Mouse (Mus musculus) neural tube, embryonic 13.5 days (tissue): Measurements from ENCODE around the gene Nuak1. TPM values are rescaled to one million over a fixed set of nuclear protein-coding genes. Genes with fewer than 3 reads are reported as not detected.
"Not testable (repeated sequence)": the region's sequence is repeated elsewhere in the genome, so short reads cannot be mapped to it uniquely, and the experiment has no call there.

Experiments
- ATAC-seq: fragments of 200-750 bp; cut with Nextera tagmentation; 2 replicates; pipeline ENCODE4 v1.8.0; 2017; ENCODE audit warnings: low read depth, mild to moderate bottlenecking, moderate TSS enrichment, moderate library complexity
- H3K27ac ChIP-seq: fragments of 300-500 bp; sonication (generic); replicated peaks from 2 replicates; pipeline ENCODE4 v1.5.1; 2015; ENCODE audit warnings: moderate library complexity, mild to moderate bottlenecking, inconsistent platforms
- H3K27me3 ChIP-seq: fragments of 300-500 bp; sonication (generic); 2 replicates; pipeline ENCODE4 v1.6.1; 2015; ENCODE audit warnings: mild to moderate bottlenecking, inconsistent platforms
- H3K36me3 ChIP-seq: fragments of 300-500 bp; sonication (generic); 2 replicates; pipeline ENCODE4 v1.6.1; 2015; ENCODE audit warnings: mild to moderate bottlenecking, inconsistent platforms
- H3K4me1 ChIP-seq: fragments of 300-500 bp; sonication (generic); replicated peaks from 2 replicates; pipeline ENCODE4 v1.6.1; 2015; ENCODE audit warnings: inconsistent platforms
- H3K4me2 ChIP-seq: fragments of 300-500 bp; sonication (generic); 2 replicates; pipeline ENCODE4 v1.6.1; 2015; ENCODE audit warnings: inconsistent platforms, mild to moderate bottlenecking, moderate library complexity
- H3K4me3 ChIP-seq: fragments of 300-500 bp; sonication (generic); 2 replicates; pipeline ENCODE4 v1.5.1; 2015; ENCODE audit warnings: mild to moderate bottlenecking, inconsistent platforms
- H3K9ac ChIP-seq: fragments of 300-500 bp; sonication (generic); 2 replicates; pipeline ENCODE4 v1.6.1; 2015; ENCODE audit warnings: moderate library complexity, mild to moderate bottlenecking, inconsistent platforms
- H3K9me3 ChIP-seq: fragments of 300-500 bp; sonication (generic); 2 replicates; pipeline ENCODE4 v1.6.1; 2016; ENCODE audit warnings: inconsistent platforms
- whole genome bisulfite sequencing: fragments of 180-500 bp; shearing (Covaris S2); methylation state at CpG from one replicate; pipeline ENCODE4 v1.1.7; 2015; 5-methylcytosine and 5-hydroxymethylcytosine counted together
- polyA plus RNA-seq: library from polyadenylated mRNA; unstranded; fragments of >200 nt; fragmentation: Nextera tagmentation; extraction: Ambion mirVana; gene quantifications from 2 replicates; pipeline ENCODE4 v1.2.1, GENCODE M21; 2015

The Nuak1 gene
- 5.4 and 5.7 TPM in 2 replicates for polyA plus RNA-seq

DNA sequence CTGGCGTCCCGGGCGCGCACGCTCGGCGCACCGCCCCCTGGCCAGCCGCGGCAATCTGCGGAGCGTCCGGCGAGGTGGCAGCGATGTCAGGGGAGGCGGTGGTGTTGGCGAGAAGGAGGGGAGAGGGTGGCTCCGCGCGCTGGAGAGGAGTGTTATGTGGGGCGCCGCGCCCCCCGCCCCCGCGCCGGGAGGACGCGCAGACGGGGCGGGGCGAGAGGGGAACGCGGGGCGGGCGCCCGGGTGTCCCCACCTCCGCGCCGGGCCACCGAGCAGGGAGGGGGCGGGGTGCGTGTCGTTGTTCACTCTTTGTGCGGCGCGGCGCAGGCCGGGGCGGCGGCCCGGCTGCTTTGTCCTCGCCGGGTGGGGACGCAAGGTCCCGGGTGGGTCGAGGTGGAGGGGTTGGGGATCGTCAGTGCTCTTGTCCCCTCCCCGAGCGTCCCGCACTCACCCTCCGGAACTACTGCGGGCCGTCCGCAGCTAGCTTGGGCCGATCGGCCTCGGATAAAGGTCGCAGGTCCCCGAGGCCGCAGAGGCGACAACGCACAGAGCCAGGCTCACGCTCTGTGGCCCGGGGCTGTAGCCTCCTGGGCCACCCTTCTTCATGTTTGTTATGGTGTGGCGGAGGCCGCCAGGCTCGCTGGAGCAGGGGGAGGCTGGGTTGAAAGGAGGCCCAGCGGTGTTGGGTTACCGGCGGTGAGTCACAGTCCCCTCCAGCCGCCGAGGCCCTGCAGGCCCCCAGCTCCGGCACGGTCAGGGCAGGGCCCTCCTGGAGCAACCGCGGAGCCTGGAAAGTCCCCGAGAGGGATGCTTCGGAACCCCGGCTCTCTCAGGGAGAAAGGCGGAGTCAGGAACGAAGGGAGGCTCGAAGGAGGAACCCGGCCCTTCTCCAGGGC is at the start of gene Nuak1:
Gene Nuak1, minus strand, starts transcription at position 57 of the 893 bp plus-strand sequence.
- H3K4me2 ChIP-seq = peak within 1 kb of the TSS; percentile 97
- peak within 1 kb of the TSS; percentile 100 for H3K9ac ChIP-seq
- no peaks in the 10 kb centered on the region for H3K36me3 ChIP-seq
- peak within 1 kb of the TSS; percentile 99 for H3K27ac ChIP-seq
- peak within 1 kb of the TSS; percentile 91 for H3K4me3 ChIP-seq
- WGBS = under 1% methylated on average over 68 of the region's 94 CpGs
- no peaks in the 10 kb centered on the region for H3K9me3 ChIP-seq
- H3K27me3 ChIP-seq = no peaks in the 10 kb centered on the region
- ATAC-seq = peak; percentile 89
- peaks cover 64% of the 10 kb centered on the region for H3K4me1 ChIP-seq

DNA sequence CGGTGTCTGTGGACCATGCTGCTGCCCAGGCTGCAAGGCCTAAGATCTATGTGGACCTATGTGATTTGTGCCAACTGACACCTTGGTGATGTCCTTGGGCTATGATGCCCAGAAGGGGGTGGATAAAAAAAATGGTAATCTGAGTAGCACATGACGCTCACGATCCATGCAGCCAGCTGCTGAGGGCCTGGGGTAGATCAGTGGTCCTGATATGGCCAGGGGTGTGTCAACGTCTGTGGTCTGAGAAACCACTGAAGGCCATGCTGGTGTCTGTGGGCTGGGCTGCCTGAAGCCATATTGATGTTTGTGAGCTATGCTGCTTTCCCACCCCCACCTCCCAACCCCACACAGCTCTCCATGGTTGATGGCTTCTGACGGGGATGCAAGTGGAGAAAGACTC is 49.7 kb upstream of the Nuak1 start:
- 91% methylated on average over 5 of the region's 5 CpGs for WGBS
- H3K27me3 ChIP-seq = no peaks in the 10 kb centered on the region
- ATAC-seq = no peak

DNA sequence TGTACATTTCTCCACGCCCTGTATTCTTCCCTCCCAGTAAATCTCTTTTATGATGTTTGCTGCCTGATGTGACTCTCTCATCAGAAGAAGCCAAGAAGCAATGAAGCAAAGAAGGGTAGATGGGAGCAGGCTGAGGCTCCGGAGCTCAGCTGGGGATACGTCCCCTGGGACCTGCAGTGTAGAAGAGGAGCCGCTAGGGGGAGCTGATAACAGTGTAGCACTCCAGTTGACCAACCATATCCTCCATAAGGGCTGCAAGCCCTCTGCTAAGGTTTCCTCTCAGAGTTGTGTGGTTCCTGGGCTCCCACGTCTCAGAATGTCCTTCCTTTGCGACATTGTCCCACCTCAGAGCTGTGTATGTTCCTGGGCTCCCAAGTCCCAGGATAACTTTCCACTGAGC is 47.9 kb upstream of the Nuak1 start:
- no peak for ATAC-seq
- Histone ChIP-seq H3K9ac (no peak overlapping the region), H3K36me3 (no peaks in the 10 kb centered on the region), H3K9me3 (no peaks in the 10 kb centered on the region), H3K4me3 (no peak overlapping the region), H3K4me1 (no peaks in the 10 kb centered on the region), H3K4me2 (no peak overlapping the region), H3K27ac (no peak overlapping the region), H3K27me3 (no peaks in the 10 kb centered on the region)
- WGBS = 42% methylated on average over 6 of the region's 6 CpGs

More for the DNA sequence above, 49.7 kb upstream of the Nuak1 start:
- Histone ChIP-seq H3K9ac (no peak overlapping the region), H3K27ac (no peak overlapping the region), H3K4me2 (no peak overlapping the region), H3K36me3 (no peaks in the 10 kb centered on the region), H3K4me3 (no peak overlapping the region), H3K4me1 (no peaks in the 10 kb centered on the region), H3K9me3 (no peaks in the 10 kb centered on the region)

DNA sequence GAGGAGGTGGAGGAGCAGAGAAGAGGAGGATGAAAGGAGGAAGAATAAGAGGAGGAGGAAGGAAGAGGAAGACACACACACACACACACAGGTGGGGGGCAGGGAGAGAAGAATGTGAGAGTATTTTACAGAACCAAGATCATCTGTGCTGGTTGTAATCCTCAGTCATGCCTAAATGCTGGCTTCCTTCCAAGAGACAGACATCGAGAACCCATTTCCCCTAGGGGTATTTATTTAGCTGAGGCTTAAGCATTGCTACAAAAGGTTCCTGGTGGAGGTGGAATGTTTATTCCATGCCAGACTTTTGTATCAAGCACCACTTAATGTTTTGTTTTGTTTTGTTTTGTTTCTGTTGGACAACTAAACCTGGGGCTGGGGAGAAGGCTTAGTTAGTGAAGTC is 44.3 kb upstream of the Nuak1 start:
- H3K27me3 ChIP-seq = no peaks in the 10 kb centered on the region
- H3K9me3 ChIP-seq = no peaks in the 10 kb centered on the region
- H3K36me3 ChIP-seq = no peaks in the 10 kb centered on the region
- WGBS = 50% methylated on average over 1 of the region's 1 CpGs
- H3K4me3 ChIP-seq = no peak overlapping the region
- no peak overlapping the region for H3K27ac ChIP-seq
- H3K4me1 ChIP-seq = peaks cover 15% of the 10 kb centered on the region
- no peak for ATAC-seq
- no peak overlapping the region for H3K9ac ChIP-seq
- no peak overlapping the region for H3K4me2 ChIP-seq

DNA sequence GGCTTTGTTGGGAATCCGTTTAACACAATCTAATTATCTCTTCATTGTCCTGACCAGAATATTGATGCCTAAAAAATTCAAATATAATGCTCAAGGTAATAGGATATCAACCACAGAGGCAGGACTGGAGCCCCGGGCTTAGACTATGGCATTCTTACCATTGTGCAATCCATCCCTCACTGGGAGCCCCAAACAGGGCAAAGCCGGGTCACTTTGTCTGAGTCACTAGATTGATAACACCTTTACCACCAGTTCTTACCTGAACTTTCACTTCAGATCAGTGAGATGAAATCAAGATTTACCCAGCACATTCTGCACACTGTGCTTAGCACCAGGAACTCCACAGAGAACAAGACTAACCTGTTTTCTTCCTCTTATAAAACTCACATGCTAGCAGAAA is 43.2 kb upstream of the Nuak1 start:
- Histone ChIP-seq H3K4me2 (no peak overlapping the region), H3K27ac (no peak overlapping the region), H3K36me3 (no peaks in the 10 kb centered on the region), H3K9ac (no peak overlapping the region), H3K9me3 (no peaks in the 10 kb centered on the region), H3K27me3 (no peaks in the 10 kb centered on the region), H3K4me3 (no peak overlapping the region), H3K4me1 (peaks cover 15% of the 10 kb centered on the region)
- ATAC-seq = no peak
- 86% methylated on average over 3 of the region's 3 CpGs for WGBS

DNA sequence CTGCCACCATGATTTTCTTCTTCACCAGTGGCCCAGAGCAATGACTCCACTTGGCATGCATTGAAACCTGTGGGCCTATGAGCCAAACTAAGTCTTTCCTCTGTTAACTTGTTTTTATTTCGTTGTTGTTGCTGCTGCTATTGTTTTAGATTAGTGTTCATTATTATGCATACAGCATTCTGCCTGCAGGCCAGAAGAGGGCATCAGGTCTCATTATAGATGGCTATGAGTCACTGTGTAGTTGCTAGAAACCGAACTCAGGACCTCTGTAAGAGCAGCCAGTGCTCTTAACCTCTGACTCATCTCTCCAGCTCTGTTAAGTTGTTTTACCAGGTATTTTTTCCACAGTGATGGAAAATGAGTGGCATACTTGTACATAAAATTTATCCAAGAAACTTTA is 42.7 kb upstream of the Nuak1 start:
- WGBS = 84% methylated on average over 2 of the region's 2 CpGs
- no peak for ATAC-seq

DNA sequence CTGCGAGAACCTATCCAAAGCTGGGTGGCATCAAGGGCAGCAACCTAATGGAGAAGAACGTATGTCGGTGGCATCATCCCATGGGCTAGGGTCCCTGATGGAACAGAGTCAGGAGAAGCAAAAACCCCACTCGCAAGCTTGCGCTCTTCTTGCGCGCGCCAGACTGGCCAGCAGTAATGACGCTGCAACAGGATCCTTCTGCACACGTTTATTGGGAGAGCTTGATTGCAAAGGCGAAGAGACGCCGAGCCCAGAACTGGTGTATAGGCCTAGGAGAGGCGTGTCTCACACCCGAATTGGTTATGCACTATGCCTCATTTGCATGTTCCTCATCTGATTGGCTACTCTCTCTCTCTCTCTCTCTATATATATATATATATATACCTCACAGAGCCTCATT is 42.0 kb upstream of the Nuak1 start:
- not testable (repeated sequence) for H3K36me3 ChIP-seq, H3K27me3 ChIP-seq, H3K4me2 ChIP-seq, H3K4me3 ChIP-seq, H3K9ac ChIP-seq, H3K9me3 ChIP-seq, H3K27ac ChIP-seq, ATAC-seq
- H3K4me1 ChIP-seq = peaks cover 26% of the 10 kb centered on the region
- WGBS = 89% methylated on average over 15 of the region's 15 CpGs

More for the DNA sequence above, 42.7 kb upstream of the Nuak1 start:
- Histone ChIP-seq H3K4me3 (no peak overlapping the region), H3K4me1 (peaks cover 19% of the 10 kb centered on the region), H3K27ac (no peak overlapping the region), H3K36me3 (no peaks in the 10 kb centered on the region), H3K27me3 (no peaks in the 10 kb centered on the region), H3K9ac (no peak overlapping the region), H3K4me2 (no peak overlapping the region), H3K9me3 (no peaks in the 10 kb centered on the region)

DNA sequence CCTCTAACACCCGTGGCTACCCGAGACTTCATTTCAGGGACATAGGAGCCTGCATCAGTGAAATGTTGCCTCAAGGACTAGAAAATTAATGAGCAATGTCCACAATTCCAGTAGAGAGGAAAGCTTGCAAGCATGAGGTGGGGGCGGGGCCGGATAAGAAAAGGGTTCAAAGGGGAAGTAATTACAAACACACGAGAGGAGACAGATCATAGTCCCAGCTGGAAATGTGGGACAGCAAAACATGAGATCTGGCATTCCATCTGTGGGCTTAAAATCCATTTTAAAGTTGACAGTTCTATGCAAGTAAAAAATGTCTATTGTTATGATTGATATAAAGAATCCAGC is 40.9 kb upstream of the Nuak1 start:
- Histone ChIP-seq H3K27ac (peak overlapping the region; percentile 18; the same call in 1 of the 2 replicates), H3K36me3 (no peaks in the 10 kb centered on the region), H3K9me3 (no peaks in the 10 kb centered on the region), H3K27me3 (no peaks in the 10 kb centered on the region), H3K9ac (no peak overlapping the region), H3K4me1 (peaks cover 29% of the 10 kb centered on the region), H3K4me3 (no peak overlapping the region), H3K4me2 (no peak overlapping the region)
- ATAC-seq = no peak
- WGBS = 54% methylated on average over 5 of the region's 5 CpGs

DNA sequence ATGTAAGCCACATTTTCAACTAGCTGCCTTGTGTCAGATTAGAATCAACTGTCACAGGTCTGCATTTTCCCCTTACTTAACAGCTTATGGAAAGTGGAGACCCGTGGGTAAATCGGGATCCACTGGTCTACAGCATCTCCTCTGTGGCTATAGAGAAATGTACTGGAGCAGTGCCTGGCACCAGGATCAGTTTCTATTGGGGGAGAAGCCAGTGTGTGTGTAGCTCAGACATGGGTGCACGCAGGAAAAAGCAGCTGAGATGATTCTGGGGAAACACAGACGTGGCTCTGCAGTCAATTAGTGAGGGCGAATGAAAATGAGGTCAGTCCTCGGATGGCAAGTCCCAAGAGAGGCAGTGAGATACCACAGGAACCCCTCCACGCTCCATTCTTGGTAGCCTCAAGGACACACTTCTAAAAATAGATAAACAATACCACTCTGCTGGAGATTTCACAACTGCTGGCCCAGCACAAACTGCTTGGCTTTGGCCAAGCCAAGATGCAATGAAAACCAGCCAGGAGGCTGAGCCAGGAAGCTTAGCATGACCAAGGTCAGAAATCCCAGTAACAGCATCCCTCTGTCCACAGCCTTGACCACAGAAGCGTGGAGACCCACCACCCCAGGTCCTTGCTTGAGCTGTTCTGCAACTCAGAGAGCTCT is 40.4 kb upstream of the Nuak1 start:
- no peak overlapping the region for H3K4me2 ChIP-seq
- H3K4me1 ChIP-seq = peaks cover 29% of the 10 kb centered on the region
- ATAC-seq = no peak
- no peak overlapping the region for H3K4me3 ChIP-seq
- H3K27ac ChIP-seq = peak overlapping the region; percentile 18; the same call in 1 of the 2 replicates
- H3K9ac ChIP-seq = no peak overlapping the region
- H3K27me3 ChIP-seq = no peaks in the 10 kb centered on the region
- WGBS = 61% methylated on average over 8 of the region's 8 CpGs
- no peaks in the 10 kb centered on the region for H3K9me3 ChIP-seq
- H3K36me3 ChIP-seq = no peaks in the 10 kb centered on the region

DNA sequence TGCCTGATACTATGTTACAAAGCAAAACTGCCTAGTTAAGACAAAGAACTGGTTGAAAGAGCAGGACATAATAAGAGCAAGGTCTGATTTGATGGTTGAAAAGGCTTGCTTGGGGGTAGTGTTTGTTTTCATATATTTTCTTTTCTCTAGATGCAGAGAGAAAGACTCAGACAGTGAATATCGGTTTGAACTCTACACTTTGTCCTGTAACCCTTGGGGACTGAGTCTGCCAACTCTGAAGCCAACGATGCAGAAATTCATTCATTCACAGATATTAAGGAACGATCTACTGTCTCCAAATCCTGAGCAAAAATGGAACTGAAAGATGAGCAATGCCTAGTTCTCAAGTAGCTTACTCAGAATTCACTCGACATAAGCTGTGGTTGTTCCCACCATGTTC is 39.7 kb upstream of the Nuak1 start:
- H3K4me1 ChIP-seq = peaks cover 29% of the 10 kb centered on the region
- H3K4me3 ChIP-seq = no peak overlapping the region

DNA sequence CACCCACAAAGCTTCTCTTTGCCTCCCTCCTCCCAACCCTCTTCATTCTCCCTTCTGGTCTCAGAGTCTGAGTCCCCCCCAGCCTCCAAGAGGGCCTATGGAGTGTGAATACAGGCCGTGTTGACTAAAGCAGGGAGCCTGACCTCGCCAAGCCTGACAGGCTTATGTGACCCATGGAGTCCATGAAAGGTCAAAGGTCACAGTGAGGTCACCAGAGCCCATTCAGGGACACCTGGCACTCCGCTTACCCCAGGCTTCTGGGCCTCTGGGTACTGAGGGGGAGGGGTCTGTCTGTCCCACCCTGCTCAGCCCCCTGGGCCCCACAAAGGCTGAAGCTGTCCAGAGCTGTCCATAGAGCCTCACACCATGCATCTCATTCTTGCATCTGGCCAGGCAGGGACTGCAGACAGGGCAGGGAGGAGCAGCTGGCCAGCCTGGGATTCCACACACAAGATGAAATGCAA is 37.2 kb upstream of the Nuak1 start:
- H3K4me2 ChIP-seq = no peak overlapping the region
- no peaks in the 10 kb centered on the region for H3K9me3 ChIP-seq
- no peak overlapping the region for H3K4me3 ChIP-seq
- 9% methylated on average over 3 of the region's 3 CpGs for WGBS
- peaks cover 29% of the 10 kb centered on the region for H3K4me1 ChIP-seq
- ATAC-seq = peak; percentile 53
- H3K9ac ChIP-seq = no peak overlapping the region
- no peaks in the 10 kb centered on the region for H3K27me3 ChIP-seq
- H3K27ac ChIP-seq = no peak overlapping the region
- no peaks in the 10 kb centered on the region for H3K36me3 ChIP-seq

More for the DNA sequence above, 39.7 kb upstream of the Nuak1 start:
- no peak overlapping the region for H3K9ac ChIP-seq
- WGBS = 52% methylated on average over 4 of the region's 4 CpGs
- 0 out of 2 replicates have a peak overlapping the region, but pooled peaks have one; percentile 18 for H3K27ac ChIP-seq
- no peaks in the 10 kb centered on the region for H3K36me3 ChIP-seq
- no peak for ATAC-seq
- H3K27me3 ChIP-seq = no peaks in the 10 kb centered on the region
- H3K9me3 ChIP-seq = no peaks in the 10 kb centered on the region
- no peak overlapping the region for H3K4me2 ChIP-seq

DNA sequence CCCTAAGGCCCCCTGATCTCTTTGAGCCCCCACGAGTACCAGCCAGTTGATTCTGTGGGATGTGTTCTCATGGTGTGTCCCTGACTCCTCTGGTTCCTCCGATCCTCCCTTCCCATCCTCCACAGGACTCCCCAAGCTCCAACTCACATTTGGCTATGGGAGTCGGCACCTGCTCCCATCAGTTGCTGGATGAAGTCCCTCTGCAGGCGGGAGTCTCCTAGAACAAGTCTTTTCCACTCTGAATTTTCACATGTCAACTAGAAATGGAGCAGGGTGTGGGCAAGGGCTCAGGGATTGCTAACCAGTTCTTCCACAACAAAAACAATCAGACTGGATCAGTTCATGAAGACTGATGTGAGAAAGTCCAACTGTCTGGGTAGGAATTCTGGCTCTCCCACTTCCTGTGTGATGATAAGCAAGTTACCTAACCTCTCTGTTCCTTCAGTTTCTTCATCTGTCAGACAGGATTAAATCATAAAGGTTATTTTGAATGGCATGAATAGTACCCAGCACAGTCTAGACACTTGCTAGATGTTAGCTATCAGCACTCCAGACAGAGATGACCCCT is 36.7 kb upstream of the Nuak1 start:
- H3K27ac ChIP-seq = no peak overlapping the region
- peak; percentile 32; the same call in 1 of the 2 replicates for ATAC-seq
- H3K4me2 ChIP-seq = no peak overlapping the region
- no peaks in the 10 kb centered on the region for H3K27me3 ChIP-seq
- H3K36me3 ChIP-seq = no peaks in the 10 kb centered on the region
- H3K4me3 ChIP-seq = no peak overlapping the region
- peaks cover 29% of the 10 kb centered on the region for H3K4me1 ChIP-seq
- WGBS = 51% methylated on average over 4 of the region's 4 CpGs
- H3K9ac ChIP-seq = no peak overlapping the region
- no peaks in the 10 kb centered on the region for H3K9me3 ChIP-seq
